ENCODE assay signal across 24 mouse cellular contexts in genomic region chr6:94652659-94653213, GRCm38 (mm10). TPM values are rescaled to one million over a fixed set of nuclear protein-coding genes. Genes with fewer than 3 reads are reported as not detected.
DNase-seq lines count a peak whose midpoint lies in the region; ATAC-seq and TF ChIP-seq lines count a peak whose summit lies in the region.
"Had no signal": no experiment of that assay in that cellular context is flagged by ENCODE, and none has a peak within 500 bp of the region (broad histone marks: within the 10 kb centered on the region; RNA-seq: fewer than 3 reads in every experiment).

No protein-coding gene starts in this region.

- 41% methylated on average over 6 of the region's 6 CpGs for WGBS in kidney, embryonic 16.5 days

- no peaks in the 10 kb centered on the region for H3K27me3 ChIP-seq in kidney, embryonic 16.5 days (ENCODE audit: insufficient read depth, low read length)
- H3K27me3 ChIP-seq: forebrain, embryonic 15.5 days; heart, embryonic 12.5 days; liver, embryonic 13.5 days; midbrain, embryonic 15.5 days had no signal

- no peak for TF ChIP-seq CTCF in gastrocnemius, adult 2 months (IDR thresholded peaks at IDR 0.05)
- no peak for TF ChIP-seq CTCF in brain, embryonic 14.5 days (IDR thresholded peaks at IDR 0.05; ENCODE audit: borderline replicate concordance, extremely low read depth, insufficient read depth, insufficient read length)

- no peaks in the 10 kb centered on the region for H3K9me3 ChIP-seq in kidney, embryonic 16.5 days (ENCODE audit: low read length)
- H3K9me3 ChIP-seq: embryonic facial prominence, embryonic 13.5 days; forebrain, embryonic 15.5 days; heart, embryonic 12.5 days; liver, embryonic 13.5 days; megakaryocyte, embryonic 14.5 days; midbrain, embryonic 15.5 days had no signal

- peak overlapping the region; percentile 61 for H3K27ac ChIP-seq in gastrocnemius, adult 2 months
- peak overlapping the region; percentile 57; the same call in 1 of the 2 replicates for H3K27ac ChIP-seq in kidney, embryonic 16.5 days (ENCODE audit: low read length)
- H3K27ac ChIP-seq: embryonic facial prominence, embryonic 13.5 days; forebrain, embryonic 15.5 days; hindbrain, embryonic 14.5 days; liver, embryonic 13.5 days; midbrain, embryonic 15.5 days; stomach, postnatal 0 days had no signal

- H3K9ac ChIP-seq in kidney, embryonic 16.5 days (replicated peaks; ENCODE audit: low read length): no peak overlapping the region
- H3K9ac ChIP-seq: embryonic facial prominence, embryonic 13.5 days; forebrain, embryonic 15.5 days; heart, embryonic 12.5 days; hindbrain, embryonic 14.5 days; liver, embryonic 13.5 days; midbrain, embryonic 15.5 days had no signal

- ATAC-seq in kidney, embryonic 16.5 days (ENCODE audit: low FRiP score, low TSS enrichment): no peak
- ATAC-seq in erythroblast, adult 5-6 weeks (replicated peaks; ENCODE audit: low FRiP score, poor library complexity, severe bottlenecking): no peak
- ATAC-seq: forebrain, embryonic 15.5 days; inflammation-experienced regulatory T-cells, adult 6 months; midbrain, embryonic 15.5 days had no signal

- H3K4me3 ChIP-seq in gastrocnemius, adult 2 months: no peak overlapping the region
- H3K4me3 ChIP-seq in kidney, embryonic 16.5 days (ENCODE audit: low read length): no peak overlapping the region
- H3K4me3 ChIP-seq: embryonic facial prominence, embryonic 13.5 days; forebrain, embryonic 15.5 days; heart, embryonic 12.5 days; liver, embryonic 13.5 days; megakaryocyte, embryonic 14.5 days; midbrain, embryonic 15.5 days had no signal

- no peaks in the 10 kb centered on the region for H3K36me3 ChIP-seq in kidney, embryonic 16.5 days (ENCODE audit: insufficient read depth, low read length)
- H3K36me3 ChIP-seq: forebrain, embryonic 15.5 days; liver, embryonic 13.5 days; midbrain, embryonic 15.5 days had no signal

- no peak for TF ChIP-seq POLR2A in brain, embryonic 14.5 days (IDR thresholded peaks at IDR 0.05; ENCODE audit: borderline replicate concordance, extremely low read depth, insufficient read depth, insufficient read length, poor library complexity, severe bottlenecking)

- H3K4me1 ChIP-seq in kidney, embryonic 16.5 days (ENCODE audit: insufficient read depth, low read length): peaks cover 74% of the 10 kb centered on the region

- H3K4me2 ChIP-seq in kidney, embryonic 16.5 days (replicated peaks; ENCODE audit: low read depth, low read length): no peak overlapping the region
- H3K4me2 ChIP-seq: embryonic facial prominence, embryonic 13.5 days; forebrain, embryonic 15.5 days; heart, embryonic 12.5 days; hindbrain, embryonic 14.5 days; liver, embryonic 13.5 days; midbrain, embryonic 15.5 days had no signal

- DNase-seq in gastrocnemius, adult 2 months: peak; percentile 70
- no peak for DNase-seq in gastrocnemius, postnatal 4 days (ENCODE audit: low spot score in 2 of 2)
- DNase-seq in kidney, adult 11 months: no peak
- DNase-seq in brain, embryonic 14.5 days (ENCODE audit: low read depth): peak; percentile 53
- DNase-seq in lung, postnatal 25 days (ENCODE audit: low spot score): peak; percentile 74
- DNase-seq: adrenal gland, postnatal 14 days; cerebellum, adult 8-10 months; cerebellum, postnatal 36 days; embryo, embryonic 11 days; heart, postnatal 10 days; kidney, adult 2 months; liver, embryonic 13.5 days; thymus, adult 2 months; thymus, postnatal 4 days had no signal

- intact Hi-C loops in gastrocnemius, adult 2 months (cut with DNase I): no loop called here

RNA-seq across cellular contexts. Expression of gene Lrig1, which starts 47.2 kb away (rescaled TPM):
- total RNA-seq in gastrocnemius, adult 2 months (2021): 10 to 100 TPM; 38.9 to 57.9 TPM
- total RNA-seq in gastrocnemius, postnatal 4 days (2021): 10 to 100 TPM; 75.3 to 82.6 TPM
- 6.3 and 7.4 TPM in 2 replicates for polyA plus RNA-seq in kidney, embryonic 16.5 days (2015; fragmentation: Nextera tagmentation; extraction: Ambion mirVana)
- 27.4 and 39.1 TPM in 2 replicates for polyA plus RNA-seq in brain, embryonic 14.5 days (2012; rRNA removed)
- total RNA-seq in erythroblast, adult 5-6 weeks (2015; ENCODE audit: low replicate concordance): 1.2 and 2.5 TPM in 2 replicates
- total RNA-seq in erythroblast, adult 5-6 weeks (2017; ENCODE audit: low replicate concordance): 1.3 and 2.5 TPM in 2 replicates

Comparison
In these comparisons a context has a peak if more than half of its experiments do, and no peak if none do; other contexts are left out.
1. DNase-seq: peak in gastrocnemius, adult 2 months (single experiment), brain, embryonic 14.5 days (single experiment) and lung, postnatal 25 days (single experiment); none in gastrocnemius, postnatal 4 days (0 of 2) and kidney, adult 11 months (single experiment).
2. RNA of gene Lrig1, which starts 47.2 kb away (total RNA-seq): 75.3 to 82.6 TPM in gastrocnemius, postnatal 4 days and 38.9 to 57.9 TPM in gastrocnemius, adult 2 months; 1.2 to 2.5 TPM in erythroblast, adult 5-6 weeks; every median in the first group is over 10 times any median in the second.